Mouse (Mus musculus): ENCODE measurements around the gene Actr6. TPM values are rescaled to one million over a fixed set of nuclear protein-coding genes. Genes with fewer than 3 reads are reported as not detected.

Gene Actr6
- total and polyA plus RNA-seq, 3 experiments, result 11.7 to 48.4 (median 18.0) TPM

DNA sequence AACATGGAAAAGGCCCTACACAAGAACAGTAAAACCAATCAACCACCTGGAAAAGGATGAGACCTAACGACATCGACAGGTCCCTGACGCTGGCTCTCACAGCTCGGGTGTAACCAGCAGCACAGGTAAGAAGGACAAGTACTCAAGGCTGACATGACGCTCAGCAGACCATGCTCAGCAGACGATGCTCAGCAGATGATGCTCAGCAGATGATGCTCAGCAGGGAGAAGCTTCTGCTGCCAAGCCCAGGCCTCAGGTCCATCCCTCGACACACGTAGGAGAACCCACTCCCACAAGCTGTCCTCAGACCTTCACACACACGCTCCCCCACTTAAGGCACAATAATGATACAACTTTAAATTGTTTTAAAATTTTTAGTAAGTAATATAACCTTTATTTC lies 66.4 kb downstream of the Actr6 start:
- H3K9ac ChIP-seq (ENCODE audit: insufficient read depth, low read depth), result no peak overlapping the region
- H3K4me1 ChIP-seq (ENCODE audit: control insufficient read depth in 1 of 2, insufficient read depth in 2 of 2), result 0 out of 4 replicates have a peak, but pooled peaks cover 0 to 3% of the 10 kb centered on the region in 2 experiments
- DNase-seq (ENCODE audit: extremely low read depth), result no peak
- TF ChIP-seq ZC3H11A (IDR thresholded peaks at IDR 0.05; ENCODE audit: low read depth, low read length) (no peak), RCOR1 (conservative IDR thresholded peaks at IDR 0.05; ENCODE audit: low read depth, low read length) (no peak), E2F4 (IDR thresholded peaks at IDR 0.05; ENCODE audit: insufficient replicate concordance, low read depth, low read length) (no peak), TCF12 (IDR thresholded peaks at IDR 0.05; ENCODE audit: low read depth, low read length) (no peak), SMC3 (IDR thresholded peaks at IDR 0.05; ENCODE audit: low read depth, low read length) (no peak), POLR2AphosphoS2 (IDR thresholded peaks at IDR 0.05; ENCODE audit: low read depth, low read length) (no peak), ZNF384 (IDR thresholded peaks at IDR 0.05; ENCODE audit: low read depth, low read length) (no peak), UBTF (IDR thresholded peaks at IDR 0.05; ENCODE audit: low read depth, low read length) (no peak), PAX5 (IDR thresholded peaks at IDR 0.05; ENCODE audit: low read length) (no peak), USF1 (IDR thresholded peaks at IDR 0.05; ENCODE audit: low read depth, low read length) (no peak), BHLHE40 (IDR thresholded peaks at IDR 0.05; ENCODE audit: low read depth, low read length) (no peak), ZMIZ1 (IDR thresholded peaks at IDR 0.05; ENCODE audit: low read depth, low read length) (no peak), JUND (conservative IDR thresholded peaks at IDR 0.05; ENCODE audit: low read depth, low read length) (no peak), ZKSCAN1 (IDR thresholded peaks at IDR 0.05; ENCODE audit: borderline replicate concordance, low read depth, low read length) (no peak), MXI1 (IDR thresholded peaks at IDR 0.05; ENCODE audit: low read depth, low read length) (no peak), SIN3A (IDR thresholded peaks at IDR 0.05; ENCODE audit: low read length) (no peak), CHD2 (IDR thresholded peaks at IDR 0.05; ENCODE audit: low read length) (no peak)
- H3K4me3 ChIP-seq (replicated peaks in 1 of 3; ENCODE audit: low read depth in 2 of 3, low read length in 2 of 3, poor library complexity in 1 of 3), result no peak overlapping the region
- H3K27ac ChIP-seq (ENCODE audit: insufficient read depth, low read depth), result no peak overlapping the region
- peaks cover 9 to 47% of the 10 kb centered on the region in 2 experiments for H3K36me3 ChIP-seq (replicated peaks in 1 of 2; ENCODE audit: control insufficient read depth in 1 of 2, insufficient read depth in 1 of 2, low read length in 1 of 2)
- no peaks in the 10 kb centered on the region for H3K27me3 ChIP-seq (replicated peaks)
- in situ Hi-C loops (cut with MboI; ENCODE audit: low pct_ligation_motif_present, low pct_unique_long_range_greater_than_20kb, low sequenced_read_pairs), result no loop called here
- dilution Hi-C loops (cut with MboI; ENCODE audit: extremely low pct_ligation_motif_present, extremely low pct_unique_long_range_greater_than_20kb, low sequenced_read_pairs), result no loop called here
- H3K9me3 ChIP-seq (replicated peaks; ENCODE audit: low read length), result no peaks in the 10 kb centered on the region
- no peak overlapping the region for H3K4me2 ChIP-seq (ENCODE audit: insufficient read depth, low read depth, poor library complexity, severe bottlenecking)
- H3K79me2 ChIP-seq (replicated peaks; ENCODE audit: control insufficient read depth, extremely low read depth, insufficient read depth, poor library complexity, severe bottlenecking), result no peaks in the 10 kb centered on the region

DNA sequence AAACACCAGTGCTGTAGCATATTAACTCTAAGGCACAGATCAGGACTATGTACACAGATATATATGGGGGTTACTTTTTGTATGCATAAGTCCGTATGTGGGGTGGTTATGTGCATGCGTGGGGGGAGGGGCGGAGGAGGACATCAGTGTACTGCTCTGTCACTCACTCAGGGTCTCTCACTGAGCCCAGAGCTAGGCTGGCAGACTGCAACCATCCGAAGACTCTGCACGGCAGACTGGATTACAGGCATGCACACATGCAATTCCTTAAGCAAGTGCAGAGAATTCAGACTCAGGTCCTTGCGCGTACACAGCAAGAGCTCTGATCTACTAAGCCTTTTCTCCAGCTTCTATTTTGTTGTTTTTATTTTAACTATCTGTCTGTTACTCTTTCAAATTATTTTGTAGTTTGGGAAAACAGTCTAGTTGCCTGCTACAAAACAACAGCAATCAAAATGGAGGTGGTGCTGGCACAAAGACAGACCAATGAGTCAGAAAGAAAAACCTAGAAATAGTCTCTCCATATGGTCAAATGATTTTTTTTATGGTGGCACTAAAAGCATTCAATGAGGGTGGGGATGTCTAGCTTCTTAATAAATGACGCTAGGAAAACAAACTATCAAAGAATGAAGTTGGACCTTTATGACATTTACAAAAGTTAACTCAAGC lies 67.0 kb downstream of the Actr6 start:
- Histone ChIP-seq H3K36me3 (replicated peaks in 1 of 2; ENCODE audit: control insufficient read depth in 1 of 2, insufficient read depth in 1 of 2, low read length in 1 of 2) (peaks cover 6 to 44% of the 10 kb centered on the region in 2 experiments), H3K4me1 (ENCODE audit: control insufficient read depth in 1 of 2, insufficient read depth in 2 of 2) (no peaks in the 10 kb centered on the region), H3K27ac (ENCODE audit: insufficient read depth, low read depth) (no peak overlapping the region), H3K4me2 (ENCODE audit: insufficient read depth, low read depth, poor library complexity, severe bottlenecking) (no peak overlapping the region), H3K4me3 (replicated peaks in 1 of 3; ENCODE audit: low read depth in 2 of 3, low read length in 2 of 3, poor library complexity in 1 of 3) (no peak overlapping the region), H3K9me3 (replicated peaks; ENCODE audit: low read length) (no peaks in the 10 kb centered on the region), H3K79me2 (replicated peaks; ENCODE audit: control insufficient read depth, extremely low read depth, insufficient read depth, poor library complexity, severe bottlenecking) (no peaks in the 10 kb centered on the region), H3K9ac (ENCODE audit: insufficient read depth, low read depth) (no peak overlapping the region), H3K27me3 (replicated peaks) (no peaks in the 10 kb centered on the region)
- TF ChIP-seq MAX (IDR thresholded peaks at IDR 0.05; ENCODE audit: low read length), result no peak
- no peak for TF ChIP-seq RAD21 (IDR thresholded peaks at IDR 0.05; ENCODE audit: low read depth, low read length)
- TF ChIP-seq MAFK (IDR thresholded peaks at IDR 0.05; ENCODE audit: insufficient replicate concordance, low read length), result no peak
- no peak for TF ChIP-seq CTCF (conservative IDR thresholded peaks at IDR 0.05 in 1 of 2, IDR thresholded peaks at IDR 0.05 in 1 of 2; ENCODE audit: low read depth in 2 of 2, low read length in 2 of 2)
- no peak for TF ChIP-seq EP300 (IDR thresholded peaks at IDR 0.05; ENCODE audit: low read length)
- no peak for TF ChIP-seq CHD1 (IDR thresholded peaks at IDR 0.05; ENCODE audit: low read depth, low read length)
- no peak for TF ChIP-seq UBTF (IDR thresholded peaks at IDR 0.05; ENCODE audit: low read depth, low read length)
- no peak for TF ChIP-seq ZC3H11A (IDR thresholded peaks at IDR 0.05; ENCODE audit: low read depth, low read length)
- no peak for TF ChIP-seq TCF12 (IDR thresholded peaks at IDR 0.05; ENCODE audit: low read depth, low read length)
- TF ChIP-seq PAX5 (IDR thresholded peaks at IDR 0.05; ENCODE audit: low read length), result no peak
- no peak for TF ChIP-seq POLR2AphosphoS2 (IDR thresholded peaks at IDR 0.05; ENCODE audit: low read depth, low read length)
- no peak for TF ChIP-seq KAT2A (IDR thresholded peaks at IDR 0.05; ENCODE audit: insufficient replicate concordance, low read length)
- TF ChIP-seq ZMIZ1 (IDR thresholded peaks at IDR 0.05; ENCODE audit: low read depth, low read length), result no peak
- TF ChIP-seq MXI1 (IDR thresholded peaks at IDR 0.05; ENCODE audit: low read depth, low read length), result no peak
- TF ChIP-seq MAZ (IDR thresholded peaks at IDR 0.05; ENCODE audit: low read depth, low read length), result no peak
- no peak for TF ChIP-seq ETS1 (conservative IDR thresholded peaks at IDR 0.05; ENCODE audit: low read depth, low read length)
- TF ChIP-seq POLR2A (IDR thresholded peaks at IDR 0.05; ENCODE audit: low read depth, low read length), result no peak
- TF ChIP-seq ZKSCAN1 (IDR thresholded peaks at IDR 0.05; ENCODE audit: borderline replicate concordance, low read depth, low read length), result no peak
- TF ChIP-seq NELFE (IDR thresholded peaks at IDR 0.05; ENCODE audit: low read depth, low read length), result no peak
- no peak for TF ChIP-seq E2F4 (IDR thresholded peaks at IDR 0.05; ENCODE audit: insufficient replicate concordance, low read depth, low read length)
- in situ Hi-C loops (cut with MboI; ENCODE audit: low pct_ligation_motif_present, low pct_unique_long_range_greater_than_20kb, low sequenced_read_pairs) (no loop called here), dilution Hi-C loops (cut with MboI; ENCODE audit: extremely low pct_ligation_motif_present, extremely low pct_unique_long_range_greater_than_20kb, low sequenced_read_pairs) (no loop called here)
- DNase-seq (ENCODE audit: extremely low read depth), result no peak
